Mouse (Mus musculus): ENCODE data around the gene Cops7b. TPM values are rescaled to one million over a fixed set of nuclear protein-coding genes. Genes with fewer than 3 reads are reported as not detected.

Cops7b gene
- total and polyA plus RNA-seq, 3 experiments, result 36.0 to 64.8 TPM; not detected in 1

GRCm38 (mm10) chr1:86629936-86630335 lies 47.2 kb downstream of the Cops7b start:
- H3K79me2 ChIP-seq (ENCODE audit: control insufficient read depth, insufficient read depth, low read length, poor library complexity), result no peaks in the 10 kb centered on the region
- peaks cover 0 to 15% of the 10 kb centered on the region in 2 experiments; a peak in 3 of 4 replicates for H3K4me1 ChIP-seq (ENCODE audit: control insufficient read depth in 1 of 2, insufficient read depth in 2 of 2, low read length in 2 of 2)
- H3K9ac ChIP-seq (ENCODE audit: control insufficient read depth, low read depth, low read length, poor library complexity, severe bottlenecking), result no peak overlapping the region
- H3K36me3 ChIP-seq (ENCODE audit: control insufficient read depth in 1 of 2, insufficient read depth in 2 of 2, low read length in 2 of 2), result peaks cover 0 to 5% of the 10 kb centered on the region in 2 experiments; a peak in 2 of 4 replicates
- no peak overlapping the region for H3K27ac ChIP-seq (ENCODE audit: control insufficient read depth, low read depth, low read length)
- TF ChIP-seq USF1 (IDR thresholded peaks at IDR 0.05; ENCODE audit: low read depth, low read length), result no peak
- no peak for TF ChIP-seq CHD2 (IDR thresholded peaks at IDR 0.05; ENCODE audit: low read length)
- no peak for TF ChIP-seq MYC (IDR thresholded peaks at IDR 0.05; ENCODE audit: low read depth, low read length)
- TF ChIP-seq CTCF (IDR thresholded peaks at IDR 0.05 in 2 of 3, conservative IDR thresholded peaks at IDR 0.05 in 1 of 3; ENCODE audit: control insufficient read depth in 1 of 3, insufficient read depth in 1 of 3, low read depth in 2 of 3, low read length in 3 of 3, poor library complexity in 1 of 3, severe bottlenecking in 1 of 3), result no peak
- TF ChIP-seq NELFE (IDR thresholded peaks at IDR 0.05; ENCODE audit: low read depth, low read length), result no peak
- no peak for TF ChIP-seq MYB (IDR thresholded peaks at IDR 0.05; ENCODE audit: low read depth, low read length)
- TF ChIP-seq MXI1 (IDR thresholded peaks at IDR 0.05; ENCODE audit: low read depth, low read length), result no peak
- TF ChIP-seq MEF2A (IDR thresholded peaks at IDR 0.05; ENCODE audit: extremely low read depth, insufficient replicate concordance, low read depth, low read length, poor library complexity, severe bottlenecking), result no peak
- no peak for TF ChIP-seq POLR2A (IDR thresholded peaks at IDR 0.05; ENCODE audit: control insufficient read depth in 1 of 2, insufficient read depth in 1 of 2, low read depth in 1 of 2, low read length in 2 of 2, poor library complexity in 1 of 2)
- TF ChIP-seq ETS1 (IDR thresholded peaks at IDR 0.05; ENCODE audit: low read depth, low read length), result no peak
- no peak for TF ChIP-seq USF2 (IDR thresholded peaks at IDR 0.05; ENCODE audit: borderline replicate concordance in 1 of 2, insufficient read depth in 1 of 2, low read depth in 1 of 2, low read length in 2 of 2)
- TF ChIP-seq ZNF384 (IDR thresholded peaks at IDR 0.05; ENCODE audit: low read depth, low read length), result no peak
- no peak for TF ChIP-seq ZMIZ1 (IDR thresholded peaks at IDR 0.05; ENCODE audit: low read depth, low read length)
- TF ChIP-seq CHD1 (IDR thresholded peaks at IDR 0.05; ENCODE audit: low read depth, low read length), result no peak
- no peak for TF ChIP-seq POLR2AphosphoS2 (IDR thresholded peaks at IDR 0.05; ENCODE audit: low read length)
- TF ChIP-seq MAX (IDR thresholded peaks at IDR 0.05; ENCODE audit: low read length), result no peak
- TF ChIP-seq KAT2A (conservative IDR thresholded peaks at IDR 0.05; ENCODE audit: low read depth, low read length), result no peak
- no peak for TF ChIP-seq TBP (IDR thresholded peaks at IDR 0.05; ENCODE audit: low read depth, low read length)
- TF ChIP-seq POLR2AphosphoS5 (IDR thresholded peaks at IDR 0.05; ENCODE audit: borderline replicate concordance, low read depth, low read length), result no peak
- no peak for TF ChIP-seq HCFC1 (IDR thresholded peaks at IDR 0.05; ENCODE audit: low read depth, low read length)
- DNase-seq (ENCODE audit: low read depth, low spot score), result no peak
- no peaks in the 10 kb centered on the region for H3K9me3 ChIP-seq (replicated peaks; ENCODE audit: insufficient read depth, low read length)
- H3K4me3 ChIP-seq (ENCODE audit: control insufficient read depth in 1 of 2, insufficient read depth in 1 of 2, low read depth in 2 of 2, low read length in 2 of 2), result no peak overlapping the region
- no peaks in the 10 kb centered on the region for H3K27me3 ChIP-seq (ENCODE audit: control insufficient read depth in 1 of 2, insufficient read depth in 2 of 2, low read length in 2 of 2)

DNA sequence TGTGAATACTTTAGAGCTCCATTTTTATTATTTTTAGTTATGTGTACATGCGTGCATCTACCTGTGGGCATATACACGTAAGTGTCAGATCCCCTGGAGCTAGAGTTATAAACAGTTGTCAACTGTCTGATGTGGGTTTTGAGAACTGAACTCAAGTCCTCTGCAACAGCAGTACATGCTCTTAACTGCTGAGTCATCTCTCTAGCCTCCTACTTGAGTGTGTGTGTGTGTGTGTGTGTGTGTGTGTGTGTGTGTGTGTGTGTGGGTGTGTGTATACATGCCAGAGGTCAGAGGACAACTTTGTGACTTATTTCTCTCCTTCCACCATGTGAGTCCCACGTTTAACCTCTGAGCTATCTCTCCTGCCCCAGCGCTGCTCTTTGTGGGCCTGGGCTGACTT lies 47.8 kb downstream of the Cops7b start:
- Histone ChIP-seq H3K4me3 (ENCODE audit: control insufficient read depth in 1 of 2, insufficient read depth in 1 of 2, low read depth in 2 of 2, low read length in 2 of 2) (no peak overlapping the region), H3K9me3 (replicated peaks; ENCODE audit: insufficient read depth, low read length) (no peaks in the 10 kb centered on the region), H3K79me2 (ENCODE audit: control insufficient read depth, insufficient read depth, low read length, poor library complexity) (no peaks in the 10 kb centered on the region), H3K27ac (ENCODE audit: control insufficient read depth, low read depth, low read length) (no peak overlapping the region), H3K27me3 (ENCODE audit: control insufficient read depth in 1 of 2, insufficient read depth in 2 of 2, low read length in 2 of 2) (no peaks in the 10 kb centered on the region), H3K4me1 (ENCODE audit: control insufficient read depth in 1 of 2, insufficient read depth in 2 of 2, low read length in 2 of 2) (peaks cover 0 to 15% of the 10 kb centered on the region in 2 experiments; a peak in 3 of 4 replicates), H3K9ac (ENCODE audit: control insufficient read depth, low read depth, low read length, poor library complexity, severe bottlenecking) (no peak overlapping the region), H3K36me3 (ENCODE audit: control insufficient read depth in 1 of 2, insufficient read depth in 2 of 2, low read length in 2 of 2) (peaks cover 0 to 5% of the 10 kb centered on the region in 2 experiments; a peak in 2 of 4 replicates)
- DNase-seq (ENCODE audit: low read depth, low spot score), result peak; percentile 32
- TF ChIP-seq MXI1 (IDR thresholded peaks at IDR 0.05; ENCODE audit: low read depth, low read length) (no peak), USF2 (IDR thresholded peaks at IDR 0.05; ENCODE audit: borderline replicate concordance in 1 of 2, insufficient read depth in 1 of 2, low read depth in 1 of 2, low read length in 2 of 2) (no peak), ELF1 (IDR thresholded peaks at IDR 0.05; ENCODE audit: low read depth, low read length) (no peak), ZKSCAN1 (IDR thresholded peaks at IDR 0.05; ENCODE audit: low read depth, low read length) (no peak), CHD1 (IDR thresholded peaks at IDR 0.05; ENCODE audit: low read depth, low read length) (no peak), MYB (IDR thresholded peaks at IDR 0.05; ENCODE audit: low read depth, low read length) (no peak), ZMIZ1 (IDR thresholded peaks at IDR 0.05; ENCODE audit: low read depth, low read length) (no peak), MAFK (IDR thresholded peaks at IDR 0.05; ENCODE audit: borderline replicate concordance, low read depth, low read length) (peak; percentile 58; the same call in 1 of the 2 replicates), CHD2 (IDR thresholded peaks at IDR 0.05; ENCODE audit: low read length) (no peak), RCOR1 (IDR thresholded peaks at IDR 0.05; ENCODE audit: low read depth, low read length) (no peak), GABPA (IDR thresholded peaks at IDR 0.05; ENCODE audit: low read depth, low read length) (peak; percentile 66; the same call in 1 of the 2 replicates), NELFE (IDR thresholded peaks at IDR 0.05; ENCODE audit: low read depth, low read length) (no peak), MYC (IDR thresholded peaks at IDR 0.05; ENCODE audit: low read depth, low read length) (no peak), EP300 (IDR thresholded peaks at IDR 0.05; ENCODE audit: low read depth in 1 of 2, low read length in 2 of 2) (no peak), ETS1 (IDR thresholded peaks at IDR 0.05; ENCODE audit: low read depth, low read length) (0 out of 2 replicates have a peak, but pooled peaks have one; percentile 13), RAD21 (IDR thresholded peaks at IDR 0.05; ENCODE audit: low read depth, low read length) (no peak), CTCF (IDR thresholded peaks at IDR 0.05 in 2 of 3, conservative IDR thresholded peaks at IDR 0.05 in 1 of 3; ENCODE audit: control insufficient read depth in 1 of 3, insufficient read depth in 1 of 3, low read depth in 2 of 3, low read length in 3 of 3, poor library complexity in 1 of 3, severe bottlenecking in 1 of 3) (no peak)
